In genomic region chr10:107442781-107443180, GRCm38 (mm10) we compare ENCODE assay signal across 9 mouse cellular contexts. TPM values are rescaled to one million over a fixed set of nuclear protein-coding genes. Genes with fewer than 3 reads are reported as not detected.
DNase-seq lines count a peak whose midpoint lies in the region; ATAC-seq and TF ChIP-seq lines count a peak whose summit lies in the region.
"Had no signal": no experiment of that assay in that cellular context is flagged by ENCODE, and none has a peak within 500 bp of the region (broad histone marks: within the 10 kb centered on the region; RNA-seq: fewer than 3 reads in every experiment).

No protein-coding gene starts in this region.

- 7% methylated on average over 4 of the region's 4 CpGs for WGBS in kidney, adult 2 months
- 10% methylated on average over 4 of the region's 4 CpGs for WGBS in kidney, embryonic 15.5 days
- WGBS in lung, adult 2 months = 5% methylated on average over 4 of the region's 4 CpGs

- no peak overlapping the region for H3K27ac ChIP-seq in kidney, adult 2 months (ENCODE audit: insufficient read depth, low read depth, low read length)
- H3K27ac ChIP-seq in kidney, embryonic 15.5 days = no peak overlapping the region
- H3K27ac ChIP-seq: embryonic facial prominence, embryonic 12.5 days had no signal

- H3K36me3 ChIP-seq in kidney, adult 2 months (ENCODE audit: control insufficient read depth, insufficient read depth, low read length) = no peaks in the 10 kb centered on the region
- H3K36me3 ChIP-seq in kidney, embryonic 15.5 days = no peaks in the 10 kb centered on the region
- no peaks in the 10 kb centered on the region for H3K36me3 ChIP-seq in E14TG2a.4 (ENCODE audit: insufficient read depth, low read length)
- H3K36me3 ChIP-seq: embryonic facial prominence, embryonic 12.5 days had no signal

- no peak for ATAC-seq in kidney, embryonic 15.5 days (replicated peaks; ENCODE audit: low FRiP score)

- no peak for TF ChIP-seq POLR2A in kidney, adult 2 months (IDR thresholded peaks at IDR 0.05; ENCODE audit: low read depth, low read length)
- TF ChIP-seq POLR2A in lung, adult 2 months (IDR thresholded peaks at IDR 0.05; ENCODE audit: borderline replicate concordance, extremely low read depth, low read depth, low read length) = no peak

- H3K27me3 ChIP-seq in kidney, adult 2 months (replicated peaks; ENCODE audit: control insufficient read depth, insufficient read depth, low read length) = no peaks in the 10 kb centered on the region
- no peaks in the 10 kb centered on the region for H3K27me3 ChIP-seq in kidney, embryonic 15.5 days
- H3K27me3 ChIP-seq in E14TG2a.4 (ENCODE audit: insufficient read depth, low read length) = no peaks in the 10 kb centered on the region
- H3K27me3 ChIP-seq: embryonic facial prominence, embryonic 12.5 days had no signal

- no peak overlapping the region for H3K4me2 ChIP-seq in kidney, embryonic 15.5 days
- H3K4me2 ChIP-seq: embryonic facial prominence, embryonic 12.5 days had no signal

- H3K4me3 ChIP-seq in kidney, adult 2 months (ENCODE audit: insufficient read depth, low read depth, low read length) = no peak overlapping the region
- H3K4me3 ChIP-seq in kidney, embryonic 15.5 days (replicated peaks) = no peak overlapping the region
- no peak overlapping the region for H3K4me3 ChIP-seq in E14TG2a.4 (replicated peaks; ENCODE audit: low read length)
- H3K4me3 ChIP-seq in lung, adult 2 months (replicated peaks; ENCODE audit: extremely low read depth, low read depth, low read length) = no peak overlapping the region
- H3K4me3 ChIP-seq: embryonic facial prominence, embryonic 12.5 days had no signal

- H3K4me1 ChIP-seq in kidney, adult 2 months (ENCODE audit: control insufficient read depth, insufficient read depth, low read length) = no peaks in the 10 kb centered on the region
- H3K4me1 ChIP-seq in kidney, embryonic 15.5 days = no peaks in the 10 kb centered on the region
- H3K4me1 ChIP-seq in E14TG2a.4 (replicated peaks; ENCODE audit: low read depth, low read length) = no peaks in the 10 kb centered on the region
- no peaks in the 10 kb centered on the region for H3K4me1 ChIP-seq in lung, adult 2 months (ENCODE audit: control insufficient read depth, insufficient read depth, low read length)
- H3K4me1 ChIP-seq: embryonic facial prominence, embryonic 12.5 days had no signal

- TF ChIP-seq CTCF in kidney, adult 2 months (conservative IDR thresholded peaks at IDR 0.05; ENCODE audit: insufficient read depth, insufficient read length, low read depth, low read length) = no peak
- TF ChIP-seq CTCF in E14TG2a.4 (conservative IDR thresholded peaks at IDR 0.05; ENCODE audit: low read length) = peak; percentile 68
- TF ChIP-seq CTCF in lung, adult 2 months (IDR thresholded peaks at IDR 0.05; ENCODE audit: insufficient read depth, low read length) = no peak

- no peak overlapping the region for H3K9ac ChIP-seq in kidney, embryonic 15.5 days
- H3K9ac ChIP-seq: embryonic facial prominence, embryonic 12.5 days had no signal

- H3K9me3 ChIP-seq in kidney, embryonic 15.5 days (replicated peaks) = no peaks in the 10 kb centered on the region
- no peaks in the 10 kb centered on the region for H3K9me3 ChIP-seq in E14TG2a.4 (ENCODE audit: low read length)
- H3K9me3 ChIP-seq: embryonic facial prominence, embryonic 12.5 days had no signal

- DNase-seq in kidney, adult 2 months = peak; percentile 26
- peak; percentile 42 for DNase-seq in 416B (ENCODE audit: low read depth)
- peak; percentile 25 for DNase-seq in fibroblast of lung, adult 2 months (ENCODE audit: low read depth)
- DNase-seq in lung, adult 2 months = peak; percentile 7
- DNase-seq in spleen, adult 12 weeks (ENCODE audit: low spot score) = no peak
- no peak for DNase-seq in neural tube, embryonic 10.5 days (ENCODE audit: extremely low spot score, low spot score)

RNA-seq across cellular contexts. Expression of gene Myf5, which starts 43.2 kb away (rescaled TPM):
- polyA plus RNA-seq in kidney, adult 2 months (2012; rRNA removed) = 0.09 TPM in 1 of 2 replicates, not detected in the other
- polyA plus RNA-seq in kidney, embryonic 15.5 days (2015; fragmentation: Nextera tagmentation; extraction: Ambion mirVana) = 0.80 and 0.95 TPM in 2 replicates
- 0.05 and 0.21 TPM in 2 replicates for polyA plus RNA-seq in lung, adult 2 months (2012; rRNA removed)

RNA-seq across cellular contexts. Expression of gene Myf6, which starts 51.8 kb away (rescaled TPM):
- 0.61 TPM in 1 of 2 replicates, not detected in the other for polyA plus RNA-seq in kidney, adult 2 months (2012; rRNA removed)
- 1.1 and 2.2 TPM in 2 replicates for polyA plus RNA-seq in kidney, embryonic 15.5 days (2015; fragmentation: Nextera tagmentation; extraction: Ambion mirVana)
- polyA plus RNA-seq in lung, adult 2 months (2012; rRNA removed) = 2.3 TPM in 1 of 2 replicates, not detected in the other

Comparison
In these comparisons a context has a peak if more than half of its experiments do, and no peak if none do; other contexts are left out.
1. DNase-seq: peak in kidney, adult 2 months (single experiment), 416B (single experiment), fibroblast of lung, adult 2 months (single experiment) and lung, adult 2 months (single experiment); none in spleen, adult 12 weeks (single experiment) and neural tube, embryonic 10.5 days (single experiment).